Mouse (Mus musculus) layer of hippocampus, adult 2 months (tissue): ENCODE measurements around the gene Thsd7b. TPM values are rescaled to one million over a fixed set of nuclear protein-coding genes. Genes with fewer than 3 reads are reported as not detected.
"Not testable (repeated sequence)": the region's sequence is repeated elsewhere in the genome, so short reads cannot be mapped to it uniquely, and the experiment has no call there.

Experiments used
- DNase-seq, 2 experiments: peaks; one replicate each; pipeline ENCODE4 v3.0.0; 2022; ENCODE audit warnings: low spot score in 2 of 2
- H3K27ac ChIP-seq: fragments of 200-600 bp; 2 replicates; pipeline ENCODE4 v1.8.1; 2022
- H3K4me3 ChIP-seq: fragments of 200-600 bp; 2 replicates; pipeline ENCODE4 v1.8.1; 2022; ENCODE audit warnings: mild to moderate bottlenecking
- CTCF ChIP-seq: fragments of 200-600 bp; conservative IDR thresholded peaks from 2 replicates; pipeline ENCODE4 v1.8.1; 2022; ENCODE audit warnings: antibody characterized with exemption, mild to moderate bottlenecking, moderate library complexity
- total RNA-seq, 2 experiments: library from RNA; stranded (reverse); gene quantifications; 2 replicates each; pipeline ENCODE4 v1.2.3; 2021

Gene Thsd7b
- total RNA-seq, 2 experiments from 2014 or later = 16.0 to 17.8 TPM

DNA sequence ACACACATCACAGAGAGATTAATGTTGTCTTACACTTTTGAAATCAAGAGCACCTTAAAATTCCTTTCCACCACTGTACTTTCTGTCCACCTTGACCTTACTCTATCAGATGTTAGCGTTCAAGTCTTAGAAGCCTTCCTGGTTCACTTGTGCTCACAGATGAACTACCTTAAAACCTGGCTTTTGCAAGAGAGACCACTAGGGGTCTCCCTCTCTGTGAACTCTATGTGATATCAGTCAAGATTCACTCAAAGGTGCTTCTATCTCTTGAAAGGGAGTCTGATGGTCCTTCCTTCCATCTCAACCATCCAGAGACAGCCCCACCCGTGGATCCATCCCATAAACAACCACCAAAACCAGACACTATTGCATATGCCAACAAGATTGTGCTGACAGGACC, 570.3 kb downstream of the Thsd7b start:
- peak; percentile 79 for TF ChIP-seq CTCF
- Histone ChIP-seq H3K4me3 (no peak overlapping the region), H3K27ac (no peak overlapping the region)
- DNase-seq = no peak

DNA sequence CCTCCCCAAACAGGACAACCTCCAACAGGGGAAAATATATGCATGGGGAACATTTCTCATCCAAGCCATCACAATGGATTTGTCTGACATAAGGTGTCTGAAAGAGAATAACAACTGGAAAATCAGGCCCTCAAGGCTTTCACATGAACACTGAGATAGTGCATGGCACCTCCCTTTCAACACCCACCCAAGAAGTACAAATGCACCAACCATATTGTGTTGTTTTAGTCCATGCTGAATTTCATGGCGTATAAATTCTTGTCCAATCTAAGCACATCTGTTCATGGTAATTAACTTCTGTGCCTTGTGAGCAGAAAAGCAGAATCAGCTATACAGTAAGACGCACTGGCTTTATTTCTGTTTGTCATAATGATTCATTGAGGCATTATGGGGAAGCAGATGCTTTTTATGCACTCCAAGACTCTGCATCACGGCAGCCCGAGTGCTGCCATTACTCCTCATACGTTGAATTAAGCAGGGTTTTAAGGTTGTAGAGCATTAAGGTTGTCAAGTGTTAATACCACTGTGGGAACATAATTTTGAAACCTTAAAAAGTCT, 577.0 kb downstream of the Thsd7b start:
- no peak for TF ChIP-seq CTCF
- DNase-seq = peak in 1 of 2 experiments; percentile 19
- Histone ChIP-seq H3K27ac (no peak overlapping the region), H3K4me3 (no peak overlapping the region)

DNA sequence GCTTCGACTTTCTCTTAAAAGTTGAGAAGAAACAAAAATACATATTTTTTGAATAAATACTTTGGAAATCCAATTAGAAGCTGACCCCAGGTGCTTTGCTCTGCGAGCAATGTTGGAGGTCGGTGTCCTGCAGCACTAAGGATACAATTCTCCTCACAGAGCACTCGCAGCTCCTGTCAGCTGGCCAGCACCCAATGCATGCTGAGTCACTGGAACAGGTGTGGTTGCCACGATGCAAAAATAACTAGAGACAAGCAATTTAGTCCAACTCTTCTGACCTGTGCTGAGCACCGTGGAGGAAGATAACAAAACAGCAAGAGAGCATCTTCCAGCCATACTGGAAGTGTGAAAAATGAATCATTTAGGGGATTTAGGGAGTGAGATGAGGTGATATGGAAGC, 594.6 kb downstream of the Thsd7b start:
- no peak for TF ChIP-seq CTCF
- no peak overlapping the region for H3K4me3 ChIP-seq
- H3K27ac ChIP-seq = no peak overlapping the region
- no peak for DNase-seq

DNA sequence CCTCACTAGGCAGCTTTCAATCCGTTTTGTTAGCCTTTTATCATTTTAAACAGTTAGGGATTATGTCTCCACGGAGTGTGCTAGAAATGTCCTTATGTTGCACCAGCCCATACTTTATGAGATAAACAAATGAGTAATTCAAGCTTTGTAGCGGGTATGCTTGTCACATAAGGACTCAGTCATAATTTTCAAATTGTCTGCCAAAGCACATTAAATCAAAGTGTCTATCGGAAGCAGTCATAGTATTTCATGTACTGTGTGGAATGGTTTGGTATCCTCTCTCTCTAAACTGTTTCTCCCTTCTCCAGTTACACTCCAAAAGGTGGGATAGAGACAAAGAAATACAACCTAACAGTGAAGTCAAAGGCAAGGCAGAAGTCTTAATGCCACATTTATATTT, 601.3 kb downstream of the Thsd7b start:
- peak in 1 of 2 experiments; percentile 16 for DNase-seq

DNA sequence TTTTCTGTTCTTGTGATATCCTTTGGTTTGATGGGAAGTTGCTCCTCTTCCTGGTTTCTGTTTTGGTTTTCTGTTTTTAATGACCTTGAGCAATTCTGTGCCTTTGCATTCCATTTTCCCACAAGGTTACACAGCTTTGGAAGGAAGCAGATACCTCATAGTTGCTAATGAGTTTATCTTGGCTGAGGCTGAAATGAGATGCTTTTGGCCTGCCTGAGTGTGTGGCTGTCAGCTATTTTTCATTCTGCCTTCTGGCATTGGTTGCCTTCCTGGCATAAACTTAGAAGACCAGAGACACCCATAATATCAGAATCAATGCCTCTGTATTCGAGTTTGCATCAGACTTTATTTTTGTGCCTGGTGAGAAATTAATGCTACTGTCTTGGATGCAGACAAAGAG, 614.8 kb downstream of the Thsd7b start:
- Histone ChIP-seq H3K4me3 (no peak overlapping the region), H3K27ac (no peak overlapping the region)
- DNase-seq = no peak
- no peak for TF ChIP-seq CTCF

More for the DNA sequence above, 601.3 kb downstream of the Thsd7b start:
- Histone ChIP-seq H3K4me3 (no peak overlapping the region), H3K27ac (no peak overlapping the region)
- TF ChIP-seq CTCF = no peak

DNA sequence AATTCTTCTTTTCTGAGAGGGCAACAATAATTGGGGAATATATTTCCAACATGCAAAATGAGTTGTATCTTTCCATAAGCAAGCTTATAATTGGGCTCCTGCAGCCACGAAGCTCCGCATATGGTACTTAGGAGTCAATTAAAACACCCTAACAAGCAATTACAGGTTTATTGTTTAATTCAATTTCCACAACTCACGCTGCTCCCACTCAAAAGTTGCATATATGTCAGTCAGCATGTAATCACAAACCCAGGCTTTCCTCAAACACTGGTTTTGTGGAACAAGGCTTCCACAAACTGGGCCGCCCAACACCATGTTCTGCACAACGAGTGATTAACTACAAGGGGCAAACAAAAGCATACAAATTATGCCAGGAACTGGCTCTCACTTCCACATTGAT, 625.0 kb downstream of the Thsd7b start:
- no peak for DNase-seq
- H3K27ac ChIP-seq = no peak overlapping the region
- TF ChIP-seq CTCF = no peak
- no peak overlapping the region for H3K4me3 ChIP-seq

DNA sequence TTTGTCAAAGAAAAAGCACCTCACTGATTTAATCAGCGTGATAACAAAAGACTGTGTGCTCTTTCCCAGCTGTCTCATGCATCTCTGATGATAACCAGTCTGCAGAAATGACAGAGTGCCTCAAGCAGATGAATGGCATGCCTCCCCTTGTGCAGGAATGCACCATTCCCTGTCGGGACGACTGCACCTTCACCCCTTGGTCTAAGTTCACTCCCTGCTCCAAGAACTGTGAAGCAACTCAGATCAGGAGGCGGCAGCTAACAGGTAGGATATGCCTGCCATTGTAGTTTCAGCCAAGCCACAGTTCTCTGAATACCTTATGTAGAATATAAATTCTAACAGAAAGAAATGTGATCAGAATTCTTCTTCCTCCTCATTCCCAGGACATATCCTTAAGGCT, 642.4 kb downstream of the Thsd7b start:
- H3K4me3 ChIP-seq = no peak overlapping the region
- TF ChIP-seq CTCF = no peak
- no peak for DNase-seq

DNA sequence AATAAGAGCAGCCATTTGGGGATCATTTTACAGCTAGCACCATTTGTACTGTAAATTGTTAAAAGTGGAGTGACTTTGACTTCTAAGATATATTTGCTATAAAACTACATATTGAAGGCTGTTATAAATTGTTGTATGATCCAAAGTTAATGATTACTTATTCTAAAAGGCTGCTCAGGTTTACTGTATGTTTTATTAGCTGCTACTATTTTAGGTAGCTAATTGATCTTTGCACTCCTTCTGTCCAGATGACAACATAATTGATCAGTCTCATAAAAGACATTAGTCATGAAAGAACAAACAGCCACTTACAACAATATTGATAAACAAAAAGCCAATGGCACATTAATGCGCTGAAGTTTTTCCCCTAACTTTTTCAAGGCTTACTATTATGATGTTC, 644.5 kb downstream of the Thsd7b start:
- no peak for DNase-seq
- Histone ChIP-seq H3K27ac (no peak overlapping the region), H3K4me3 (no peak overlapping the region)
- TF ChIP-seq CTCF = no peak

More for the DNA sequence above, 642.4 kb downstream of the Thsd7b start:
- no peak overlapping the region for H3K27ac ChIP-seq

DNA sequence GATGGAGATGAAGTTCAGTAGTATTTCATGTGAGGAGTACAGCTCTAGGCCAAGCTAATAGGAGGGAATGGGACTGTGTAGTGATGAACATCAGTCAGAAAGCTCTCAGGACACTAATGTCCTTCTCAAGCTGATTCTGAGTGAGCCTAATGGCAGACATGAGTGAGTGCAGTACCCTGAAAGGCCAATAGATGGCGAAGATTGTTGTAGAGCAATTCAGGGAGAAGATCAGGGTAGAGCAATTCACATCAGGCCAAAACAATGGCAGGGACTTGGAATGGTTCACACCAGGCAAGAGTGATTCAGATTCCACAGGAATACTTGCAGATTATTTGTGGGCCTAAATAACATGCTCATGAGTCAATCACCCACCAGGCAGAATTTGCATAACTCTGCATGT, 646.3 kb downstream of the Thsd7b start:
- H3K4me3 ChIP-seq = no peak overlapping the region
- DNase-seq = no peak
- TF ChIP-seq CTCF = peak; percentile 69
- no peak overlapping the region for H3K27ac ChIP-seq

DNA sequence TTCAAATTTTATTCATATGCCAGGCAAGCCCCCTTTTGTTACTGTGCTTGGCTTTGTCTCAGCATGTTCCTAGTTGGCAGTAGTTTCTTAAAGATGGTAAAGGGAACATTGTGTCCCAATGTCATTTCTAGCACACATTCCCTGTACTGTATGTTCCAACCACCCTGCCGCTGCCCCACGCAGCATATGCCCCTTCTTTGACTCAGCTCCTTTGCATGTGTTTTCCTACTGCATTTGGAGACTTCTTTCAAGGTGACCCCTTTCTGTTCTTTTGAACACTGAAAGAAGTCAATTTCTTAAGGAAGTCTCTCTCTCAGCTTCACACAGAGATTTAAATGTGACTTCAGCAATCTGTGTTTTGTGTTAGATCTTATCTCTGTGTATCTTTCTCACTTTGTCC, 657.9 kb downstream of the Thsd7b start:
- no peak for TF ChIP-seq CTCF
- no peak for DNase-seq
- Histone ChIP-seq H3K4me3 (no peak overlapping the region), H3K27ac (no peak overlapping the region)

DNA sequence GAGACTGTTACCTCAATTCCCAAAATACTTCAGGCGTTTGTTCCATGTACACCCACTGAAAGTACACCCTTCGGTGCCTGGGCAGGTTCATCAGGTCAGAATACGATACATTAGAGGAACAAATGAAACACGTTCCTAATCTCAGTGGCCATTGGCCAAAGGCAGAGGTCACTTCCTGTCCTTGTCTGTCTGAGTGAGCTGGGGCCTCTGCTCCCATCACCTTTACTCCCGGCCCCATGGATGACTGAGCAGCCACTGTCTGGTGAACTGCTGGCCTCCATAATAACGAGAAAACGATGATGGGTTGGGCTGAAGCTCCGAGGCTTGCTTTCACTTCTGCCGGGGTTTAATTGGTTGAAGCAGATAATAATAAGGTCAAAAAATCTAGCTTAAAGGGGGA, 670.0 kb downstream of the Thsd7b start:
- TF ChIP-seq CTCF = no peak
- no peak for DNase-seq
- H3K27ac ChIP-seq = no peak overlapping the region
- peak overlapping the region; percentile 1 for H3K4me3 ChIP-seq

DNA sequence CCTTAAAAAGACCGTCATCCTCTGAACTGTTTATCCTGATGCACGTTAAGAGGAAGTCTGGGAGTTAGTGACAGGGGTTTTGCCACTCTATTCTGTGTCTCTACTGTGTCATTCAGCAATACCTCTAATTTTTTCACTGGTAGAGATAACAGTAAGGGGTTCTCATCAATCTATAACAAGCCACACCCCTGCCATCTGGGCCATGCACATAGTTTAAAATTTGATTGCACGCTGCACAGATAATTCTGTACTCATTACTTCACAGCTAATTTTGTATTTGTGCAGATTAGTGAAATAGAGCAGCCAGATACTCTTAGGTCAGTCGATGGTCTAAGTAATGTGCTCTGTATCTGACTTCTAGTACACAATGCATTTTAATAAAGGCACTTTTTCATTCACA, 673.9 kb downstream of the Thsd7b start:
- no peak overlapping the region for H3K4me3 ChIP-seq
- no peak overlapping the region for H3K27ac ChIP-seq
- DNase-seq = no peak
- no peak for TF ChIP-seq CTCF

DNA sequence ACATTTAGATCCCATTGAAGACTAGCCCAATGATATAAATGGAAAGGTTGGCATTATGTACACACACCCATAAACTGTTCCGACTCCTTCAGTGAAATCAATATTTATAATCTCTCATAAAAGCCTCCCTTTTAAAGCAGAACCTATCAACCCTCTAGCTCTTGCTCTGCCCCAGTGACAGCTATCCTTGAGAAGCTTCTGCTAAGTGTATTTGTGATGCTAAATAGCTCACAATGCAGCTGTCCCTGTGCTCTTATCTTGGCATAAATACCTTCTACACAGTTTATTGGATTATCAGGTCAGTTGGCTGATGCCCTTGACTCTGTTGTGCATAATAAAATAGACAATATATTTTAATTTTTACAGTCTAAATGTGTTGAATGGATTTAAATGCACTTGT, 682.4 kb downstream of the Thsd7b start:
- no peak overlapping the region for H3K4me3 ChIP-seq
- TF ChIP-seq CTCF = no peak
- DNase-seq = no peak

DNA sequence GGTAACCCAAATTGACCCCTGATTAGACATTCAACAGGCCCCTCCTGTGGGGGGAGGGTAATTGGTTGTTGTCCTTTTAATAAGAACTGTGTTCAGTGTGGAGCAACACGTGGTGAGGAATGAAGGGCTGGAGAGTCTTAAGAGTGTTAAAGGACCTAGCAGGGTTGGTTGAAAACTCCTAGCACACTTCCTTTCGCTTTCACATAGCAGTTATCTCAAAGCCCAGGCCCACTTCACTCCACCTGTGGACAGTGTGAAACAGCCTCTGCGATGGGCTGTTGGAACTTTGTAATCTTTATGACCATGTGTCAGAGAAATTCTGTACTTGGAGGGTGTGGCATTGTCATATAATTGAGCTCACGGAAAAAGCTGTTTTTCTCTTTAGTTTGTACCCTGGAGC, 683.5 kb downstream of the Thsd7b start:
- no peak overlapping the region for H3K27ac ChIP-seq
- no peak for DNase-seq
- no peak for TF ChIP-seq CTCF
- no peak overlapping the region for H3K4me3 ChIP-seq

More for the DNA sequence above, 682.4 kb downstream of the Thsd7b start:
- H3K27ac ChIP-seq = no peak overlapping the region

DNA sequence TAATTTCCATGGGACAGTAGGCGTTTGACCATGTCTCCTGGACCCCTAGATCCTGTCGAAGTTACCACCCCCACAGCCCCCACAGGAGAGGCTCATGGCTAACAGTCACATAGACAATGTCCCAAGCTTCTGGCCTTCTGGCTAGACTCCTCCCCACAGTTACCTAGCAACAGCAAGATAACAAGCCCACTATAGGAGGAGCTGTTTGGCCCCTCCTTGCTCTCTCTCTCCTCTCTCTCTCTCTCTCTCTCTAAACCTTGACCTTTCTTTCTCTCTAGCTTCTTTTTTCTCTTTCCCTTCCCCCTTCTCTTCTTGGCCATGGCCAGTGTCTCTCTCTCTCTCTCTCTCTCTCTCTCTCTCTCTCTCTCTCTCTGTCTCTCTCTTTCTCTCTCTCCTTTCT, 686.2 kb downstream of the Thsd7b start:
- H3K4me3 ChIP-seq, H3K27ac ChIP-seq, DNase-seq: not testable (repeated sequence)
